Mouse (Mus musculus): ENCODE measurements around the gene Tnrc6c.

Gene Tnrc6c

GRCm38 (mm10) chr11:117729798-117730489, 75.9 kb downstream of the Tnrc6c start:
- no peak for DNase-seq (ENCODE audit: low spot score)

DNA sequence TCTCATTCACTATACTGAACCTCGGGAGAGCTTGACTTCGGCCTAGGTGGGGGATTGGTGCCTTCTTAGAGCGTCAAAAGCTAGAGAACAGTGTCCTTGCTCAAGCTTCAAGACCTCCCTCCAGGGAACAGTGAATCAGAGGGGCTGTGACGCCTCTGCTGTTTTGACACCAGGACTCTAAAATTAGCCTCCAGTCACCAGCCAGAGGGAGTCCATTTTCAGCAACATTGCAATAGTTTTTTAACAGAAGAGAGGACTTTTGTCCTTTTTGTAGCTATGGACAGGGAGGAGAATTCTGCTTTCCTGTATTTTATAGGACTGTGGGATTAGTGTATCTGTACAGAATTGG, 76.4 kb downstream of the Tnrc6c start:
- no peak for DNase-seq (ENCODE audit: low spot score)

DNA sequence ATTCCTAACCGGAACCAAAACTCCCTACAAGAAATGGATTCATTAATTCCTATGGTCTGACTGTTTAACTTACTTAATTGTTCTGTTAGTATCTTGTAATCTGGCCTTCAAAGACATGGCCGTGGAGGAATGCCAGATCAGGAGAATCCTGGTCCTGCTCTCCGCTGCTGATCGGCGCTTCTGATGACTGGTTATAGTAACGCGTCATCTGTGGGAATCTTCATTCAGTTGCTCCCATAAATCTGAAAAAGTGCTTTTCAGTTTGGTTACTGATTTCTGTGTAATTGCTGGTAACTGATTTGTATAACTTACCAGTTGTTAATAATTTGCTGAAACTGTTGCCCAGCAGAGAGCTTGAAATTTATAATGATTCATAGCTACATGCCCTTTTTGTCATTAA, 77.4 kb downstream of the Tnrc6c start:
- no peak for DNase-seq (ENCODE audit: low spot score)

DNA sequence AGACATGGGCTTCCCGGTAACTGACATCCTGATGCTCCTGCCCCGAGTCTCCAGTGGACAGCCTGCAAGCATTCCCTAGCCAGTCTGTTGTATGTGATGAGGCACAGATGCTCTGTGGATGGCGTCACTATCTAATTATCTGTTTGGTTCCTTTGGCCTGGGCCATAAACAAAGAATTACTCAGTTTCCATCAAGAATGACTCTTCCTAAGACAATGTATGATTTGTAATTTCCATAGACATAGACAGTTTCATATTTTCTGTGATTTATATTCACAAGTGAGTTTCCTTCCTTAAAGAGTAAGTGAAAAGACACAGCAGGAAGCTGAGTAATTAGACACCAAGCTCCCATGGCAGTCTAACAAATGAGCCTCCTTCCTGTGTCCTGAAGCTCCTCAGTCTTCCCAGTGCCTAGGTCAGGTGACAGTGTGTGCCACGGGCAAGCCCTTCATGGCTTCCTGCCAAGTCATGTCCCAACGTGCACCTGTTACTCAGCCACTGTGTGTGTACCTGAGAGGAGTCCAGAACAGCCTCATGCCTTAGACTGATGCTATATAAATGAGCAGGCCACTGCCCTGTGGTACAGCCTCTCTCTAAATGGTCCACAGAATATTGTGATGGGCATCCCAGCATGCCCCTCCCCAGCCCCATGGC, 82.1 kb downstream of the Tnrc6c start:
- DNase-seq (ENCODE audit: low spot score) = no peak

- no peak for DNase-seq (ENCODE audit: low spot score)
Measured at GRCm38 (mm10) chr11:117738123-117738522, 84.0 kb downstream of the Tnrc6c start.

DNA sequence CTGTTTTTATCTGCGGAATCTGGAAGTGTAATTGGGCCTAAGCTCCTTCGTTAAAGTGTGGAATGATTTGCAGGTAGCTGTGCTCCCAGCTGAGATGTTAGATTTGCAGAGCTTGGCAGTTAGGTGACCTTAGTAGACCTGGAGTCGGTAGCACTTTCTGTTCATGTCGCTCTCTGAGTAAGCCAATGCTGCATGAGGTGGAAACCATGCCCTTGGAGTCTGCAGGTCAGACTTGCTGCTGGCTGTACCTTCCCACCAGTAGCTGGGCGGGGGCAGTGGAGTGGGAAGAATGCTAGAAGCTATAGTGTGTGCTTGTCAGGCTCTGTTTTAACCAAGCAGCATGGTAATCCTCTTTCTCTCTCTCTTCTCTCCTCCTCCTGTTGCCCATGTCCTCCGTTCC, 87.0 kb downstream of the Tnrc6c start:
- no peak for DNase-seq (ENCODE audit: low spot score)

DNA sequence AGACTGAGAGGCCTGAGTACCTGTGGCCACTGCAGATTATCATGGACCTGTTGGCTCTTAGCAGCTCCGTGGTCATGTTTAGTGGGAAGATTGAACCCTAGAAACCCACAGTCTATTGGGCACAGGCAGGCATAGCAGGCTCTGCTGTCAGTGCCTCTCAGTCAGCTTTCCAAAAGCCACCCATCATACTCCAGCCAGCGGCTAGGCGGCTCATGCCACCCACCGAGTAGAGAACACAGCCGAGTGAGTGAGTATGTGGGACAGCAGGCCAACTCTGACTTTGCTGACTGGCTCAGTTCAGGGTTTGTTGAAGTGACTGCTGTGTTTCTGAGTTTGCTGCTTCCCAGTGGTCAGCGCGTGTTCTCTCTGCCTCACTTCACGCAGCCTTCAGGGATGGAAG, 88.2 kb downstream of the Tnrc6c start:
- no peak for DNase-seq (ENCODE audit: low spot score)

- DNase-seq (ENCODE audit: low spot score) = no peak
Measured at GRCm38 (mm10) chr11:117742715-117743114, 88.6 kb downstream of the Tnrc6c start.

DNA sequence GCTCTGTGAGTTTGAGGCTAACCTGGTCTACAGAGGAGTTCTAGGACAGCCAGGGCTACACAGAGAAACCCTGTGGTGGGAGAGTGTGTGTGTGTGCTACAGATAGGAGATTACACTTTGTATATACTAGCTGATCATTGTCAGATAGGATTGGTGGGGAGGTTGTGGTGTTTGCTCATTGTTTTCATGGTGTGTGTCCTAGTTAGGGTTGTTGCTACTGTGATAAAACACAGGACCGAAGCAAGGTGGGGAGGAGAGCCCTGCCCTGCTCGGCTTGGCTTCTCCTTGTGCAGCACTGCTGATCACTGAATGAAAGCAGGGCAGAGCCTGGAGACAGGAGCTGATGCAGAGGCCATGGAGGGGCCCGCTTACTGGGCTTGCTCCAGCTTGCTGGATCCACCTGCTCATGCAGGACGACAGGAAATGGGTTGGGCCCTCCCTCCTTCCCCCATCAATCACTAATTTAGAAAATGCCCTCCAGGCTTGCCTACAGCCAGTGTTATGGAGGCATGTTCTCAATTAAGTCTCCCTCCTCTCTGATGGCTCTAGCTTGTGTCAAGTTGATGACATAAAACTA, 89.5 kb downstream of the Tnrc6c start:
- DNase-seq (ENCODE audit: low spot score) = no peak

GRCm38 (mm10) chr11:117748628-117749027, 94.5 kb downstream of the Tnrc6c start:
- DNase-seq (ENCODE audit: low spot score) = no peak

DNA sequence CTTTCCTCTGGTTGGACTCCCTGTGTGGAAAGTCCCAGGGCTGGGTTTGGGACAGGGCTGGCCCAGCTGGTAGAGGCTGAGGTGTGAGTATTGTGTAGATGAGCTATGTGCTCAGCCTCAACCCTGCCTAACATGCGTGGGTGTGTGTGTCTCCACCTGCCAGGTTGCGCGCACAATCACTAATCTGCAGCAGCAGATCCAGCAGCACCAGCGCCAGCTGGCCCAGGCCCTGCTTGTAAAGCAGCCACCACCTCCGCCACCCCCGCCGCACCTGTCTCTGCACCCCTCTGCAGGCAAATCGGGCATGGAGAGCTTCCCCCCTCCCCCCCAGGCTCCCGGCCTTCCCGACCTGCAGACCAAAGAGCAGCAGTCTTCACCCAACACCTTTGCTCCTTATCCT, 95.3 kb downstream of the Tnrc6c start:
- DNase-seq (ENCODE audit: low spot score) = no peak

- DNase-seq (ENCODE audit: low spot score) = no peak
Measured at GRCm38 (mm10) chr11:117751544-117751943, 97.5 kb downstream of the Tnrc6c start.

GRCm38 (mm10) chr11:117755891-117756290, 101.8 kb downstream of the Tnrc6c start:
- no peak for DNase-seq (ENCODE audit: low spot score)

DNA sequence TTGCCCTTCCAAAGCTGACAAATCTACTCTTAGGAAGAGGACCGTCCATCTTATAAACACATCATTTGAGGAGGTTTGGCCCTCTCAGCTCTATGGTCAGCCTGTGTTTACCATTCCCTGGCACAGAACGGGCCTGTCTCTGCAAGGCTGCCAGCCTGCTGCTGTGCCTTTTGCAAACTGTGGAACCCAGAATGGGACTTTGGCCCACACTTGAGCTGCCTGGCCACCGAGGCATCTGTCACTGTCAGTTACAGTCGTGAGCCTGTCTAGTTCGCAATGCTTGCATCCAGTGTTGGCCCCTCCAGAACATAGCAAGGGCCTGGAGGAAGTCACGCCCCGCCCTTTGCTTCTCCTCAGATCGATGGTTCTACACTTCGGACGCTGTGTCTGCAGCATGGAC, 105.2 kb downstream of the Tnrc6c start:
- no peak for DNase-seq (ENCODE audit: low spot score)

GRCm38 (mm10) chr11:117760374-117761119, 106.5 kb downstream of the Tnrc6c start:
- no peak for DNase-seq (ENCODE audit: low spot score)

GRCm38 (mm10) chr11:117761801-117762200, 107.7 kb downstream of the Tnrc6c start:
- DNase-seq (ENCODE audit: low spot score) = no peak

- peak; percentile 43 for DNase-seq (ENCODE audit: low spot score)
Measured at GRCm38 (mm10) chr11:117762246-117762645, 108.2 kb downstream of the Tnrc6c start.

GRCm38 (mm10) chr11:117764319-117764718, 110.2 kb downstream of the Tnrc6c start:
- DNase-seq (ENCODE audit: low spot score) = no peak

DNA sequence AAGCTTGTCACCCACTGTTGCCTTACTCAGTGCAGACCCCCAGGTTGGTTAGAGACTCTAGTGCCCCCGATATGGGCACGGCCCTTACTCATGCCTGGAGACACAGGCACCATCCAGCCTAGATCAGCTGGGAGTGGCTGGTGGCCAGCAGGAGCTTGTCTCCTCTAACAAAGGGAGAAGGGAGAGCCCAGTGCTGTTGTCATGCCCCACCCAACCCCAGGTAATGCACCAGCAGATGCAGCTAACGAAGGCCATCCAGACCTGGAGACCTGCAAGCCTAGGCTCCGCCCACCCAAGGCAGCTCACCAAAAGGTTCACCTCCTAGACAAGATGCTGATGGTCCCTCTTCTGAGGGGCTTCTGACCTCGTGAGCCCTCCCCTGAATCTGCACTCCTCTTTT, 111.3 kb downstream of the Tnrc6c start:
- DNase-seq (ENCODE audit: low spot score) = no peak

GRCm38 (mm10) chr11:117766275-117766674, 112.2 kb downstream of the Tnrc6c start:
- DNase-seq (ENCODE audit: low spot score) = no peak

DNA sequence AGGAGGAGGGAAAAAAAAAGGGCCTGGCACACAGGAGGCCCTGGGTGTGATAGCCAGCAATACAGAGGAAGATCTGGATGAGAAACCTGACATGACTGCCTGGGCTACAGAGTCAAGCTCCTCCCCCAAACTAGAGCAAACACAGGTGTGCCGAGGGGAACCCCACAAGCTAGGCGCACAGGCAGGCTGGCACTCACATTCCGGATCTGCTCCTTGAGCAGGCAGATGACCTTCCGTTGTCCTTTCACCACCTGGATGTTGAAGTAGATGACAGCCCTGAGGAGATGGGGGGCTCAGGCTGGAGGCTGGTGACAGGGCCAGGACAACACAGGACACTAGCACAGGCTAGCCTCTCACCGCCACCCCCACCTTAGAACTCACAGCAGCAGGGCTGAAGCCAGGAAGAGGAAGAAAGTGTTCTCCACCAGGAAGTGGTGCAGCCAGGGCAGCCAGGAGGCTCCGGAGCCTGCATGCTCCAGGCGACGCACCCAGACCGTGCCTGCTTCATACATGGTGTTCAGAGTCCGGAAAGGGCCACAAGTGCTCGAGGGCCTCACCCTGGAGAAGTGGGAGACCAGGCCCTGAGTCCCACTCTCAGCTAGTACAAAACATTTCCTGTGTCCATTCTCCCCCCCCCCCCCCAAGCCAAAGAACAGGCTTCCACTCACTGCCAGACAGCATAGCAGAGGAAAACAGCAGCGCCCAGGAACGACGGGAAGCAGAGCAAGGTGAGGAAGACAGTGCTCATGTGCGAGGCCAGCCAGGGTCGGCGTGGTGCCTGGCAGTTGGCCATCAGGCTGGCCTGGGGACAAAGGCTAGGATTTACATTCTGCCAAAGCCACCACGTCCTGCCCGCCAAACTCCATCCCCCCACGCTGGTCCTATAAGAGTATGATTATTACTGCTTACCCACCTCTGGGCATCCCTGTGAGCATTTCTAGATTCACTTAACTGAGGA, 114.9 kb downstream of the Tnrc6c start:
- no peak for DNase-seq (ENCODE audit: low spot score)

- DNase-seq (ENCODE audit: low spot score) = no peak
Measured at GRCm38 (mm10) chr11:117769683-117770047, 115.6 kb downstream of the Tnrc6c start.
